Mouse (Mus musculus) midbrain, embryonic 14.5 days (tissue): ENCODE data around the gene Nckipsd. TPM values are rescaled to one million over a fixed set of nuclear protein-coding genes. Genes with fewer than 3 reads are reported as not detected.

ENCODE experiments used
- ATAC-seq: fragments of 200-750 bp; cut with Nextera tagmentation; 2 replicates; pipeline ENCODE4 v1.8.0; 2017; ENCODE audit warnings: moderate number of reproducible peaks, moderate library complexity; ENCODE audit not compliant: low FRiP score, low TSS enrichment
- DNase-seq: peaks from one replicate; pipeline ENCODE4 v3.0.0-alpha.2; 2015
- H3K27ac ChIP-seq: fragments of 300-500 bp; sonication (generic); replicated peaks from 2 replicates; pipeline ENCODE4 v1.5.1; 2014; ENCODE audit warnings: mild to moderate bottlenecking, low read depth, low read length, moderate library complexity
- H3K27me3 ChIP-seq: fragments of 300-500 bp; sonication (generic); 2 replicates; pipeline ENCODE4 v1.6.1; 2014; ENCODE audit warnings: low read length, control low read depth, mixed read lengths; ENCODE audit not compliant: control insufficient read depth, insufficient read depth
- H3K36me3 ChIP-seq: fragments of 300-500 bp; sonication (generic); 2 replicates; pipeline ENCODE4 v1.6.1; 2014; ENCODE audit warnings: low read length, control low read depth; ENCODE audit not compliant: control insufficient read depth, insufficient read depth
- H3K4me1 ChIP-seq: fragments of 300-500 bp; sonication (generic); 2 replicates; pipeline ENCODE4 v1.6.1; 2014; ENCODE audit warnings: mild to moderate bottlenecking, antibody characterized with exemption, low read length, control low read depth; ENCODE audit not compliant: control insufficient read depth, insufficient read depth
- H3K4me2 ChIP-seq: fragments of 300-500 bp; sonication (generic); 2 replicates; pipeline ENCODE4 v1.6.1; 2014; ENCODE audit warnings: mild to moderate bottlenecking, low read length, moderate library complexity
- H3K4me3 ChIP-seq: fragments of 300-500 bp; sonication (generic); replicated peaks from 2 replicates; pipeline ENCODE4 v1.5.1; 2014; ENCODE audit warnings: low read depth, low read length
- H3K9ac ChIP-seq: fragments of 300-500 bp; sonication (generic); replicated peaks from 2 replicates; pipeline ENCODE4 v1.6.1; 2014; ENCODE audit warnings: mild to moderate bottlenecking, low read length, moderate library complexity
- H3K9me3 ChIP-seq: fragments of 300-500 bp; sonication (generic); 2 replicates; pipeline ENCODE4 v1.6.1; 2016; ENCODE audit warnings: low read length, control low read depth, mixed read lengths; ENCODE audit not compliant: control insufficient read depth
- WGBS: fragments of 180-500 bp; shearing (Covaris S2); extraction: QIAGEN DNeasy Blood & Tissue Kit; methylation state at CpG from one replicate; pipeline ENCODE4 v1.1.7; 2014; 5-methylcytosine and 5-hydroxymethylcytosine counted together
- polyA plus RNA-seq: library from polyadenylated mRNA; unstranded; fragments of >200 nt; fragmentation: Nextera tagmentation; extraction: Ambion mirVana; gene quantifications from 2 replicates; pipeline ENCODE4 v1.2.1, GENCODE M21; 2014

Gene Nckipsd
- 24.3 and 27.4 TPM in 2 replicates for polyA plus RNA-seq

GRCm38 (mm10) chr9:108808163-108808665 lies at the start of gene Nckipsd:
Nckipsd (plus strand) TSS chr9:108808368.
- Histone ChIP-seq H3K27ac (peak within 1 kb of the TSS; percentile 72), H3K9me3 (no peaks in the 10 kb centered on the region), H3K4me1 (peaks cover 8% of the 10 kb centered on the region), H3K9ac (peak within 1 kb of the TSS; percentile 88), H3K4me2 (peak within 1 kb of the TSS; percentile 90), H3K36me3 (peaks cover 69% of the 10 kb centered on the region), H3K27me3 (no peaks in the 10 kb centered on the region), H3K4me3 (peak within 1 kb of the TSS; percentile 85)
- WGBS = under 1% methylated on average over 59 of the region's 62 CpGs
- ATAC-seq (peak; percentile 86), DNase-seq (peak; percentile 98)

- Histone ChIP-seq H3K27me3 (no peaks in the 10 kb centered on the region), H3K9ac (no peak overlapping the region), H3K4me2 (no peak overlapping the region), H3K4me1 (no peaks in the 10 kb centered on the region), H3K4me3 (no peak overlapping the region), H3K9me3 (no peaks in the 10 kb centered on the region), H3K36me3 (no peaks in the 10 kb centered on the region), H3K27ac (no peak overlapping the region)
- DNase-seq (no peak), ATAC-seq (no peak)
- 97% methylated on average over 20 of the region's 20 CpGs for WGBS
Observed at GRCm38 (mm10) chr9:108759121-108759520, 49.0 kb upstream of the Nckipsd start.

- H3K9me3 ChIP-seq = no peaks in the 10 kb centered on the region
- no peak overlapping the region for H3K4me2 ChIP-seq
- H3K27ac ChIP-seq = no peak overlapping the region
- H3K36me3 ChIP-seq = no peaks in the 10 kb centered on the region
- 65% methylated on average over 2 of the region's 2 CpGs for WGBS
- H3K27me3 ChIP-seq = no peaks in the 10 kb centered on the region
- H3K4me1 ChIP-seq = no peaks in the 10 kb centered on the region
- H3K9ac ChIP-seq = no peak overlapping the region
- peak; percentile 36 for DNase-seq
- ATAC-seq = no peak
- H3K4me3 ChIP-seq = no peak overlapping the region
Observed at GRCm38 (mm10) chr9:108759805-108760204, 48.4 kb upstream of the Nckipsd start.

GRCm38 (mm10) chr9:108761561-108761960 lies 46.6 kb upstream of the Nckipsd start:
- Histone ChIP-seq H3K4me2 (no peak overlapping the region), H3K4me3 (no peak overlapping the region), H3K27me3 (no peaks in the 10 kb centered on the region), H3K9me3 (no peaks in the 10 kb centered on the region), H3K27ac (no peak overlapping the region), H3K9ac (no peak overlapping the region), H3K36me3 (no peaks in the 10 kb centered on the region), H3K4me1 (no peaks in the 10 kb centered on the region)
- no peak for DNase-seq
- no peak for ATAC-seq

- H3K4me2 ChIP-seq = no peak overlapping the region
- H3K27ac ChIP-seq = no peak overlapping the region
- no peaks in the 10 kb centered on the region for H3K4me1 ChIP-seq
- ATAC-seq = no peak
- no peaks in the 10 kb centered on the region for H3K36me3 ChIP-seq
- H3K9me3 ChIP-seq = no peaks in the 10 kb centered on the region
- no peaks in the 10 kb centered on the region for H3K27me3 ChIP-seq
- no peak for DNase-seq
- H3K4me3 ChIP-seq = no peak overlapping the region
- WGBS = 77% methylated on average over 10 of the region's 10 CpGs
- no peak overlapping the region for H3K9ac ChIP-seq
Observed at GRCm38 (mm10) chr9:108764971-108765370, 43.2 kb upstream of the Nckipsd start.

GRCm38 (mm10) chr9:108776614-108777013 lies 31.6 kb upstream of the Nckipsd start:
- H3K4me2 ChIP-seq = no peak overlapping the region
- no peaks in the 10 kb centered on the region for H3K9me3 ChIP-seq
- DNase-seq (no peak), ATAC-seq (no peak)
- no peak overlapping the region for H3K27ac ChIP-seq
- H3K9ac ChIP-seq = no peak overlapping the region
- no peak overlapping the region for H3K4me3 ChIP-seq
- no peaks in the 10 kb centered on the region for H3K4me1 ChIP-seq
- H3K27me3 ChIP-seq = no peaks in the 10 kb centered on the region
- no peaks in the 10 kb centered on the region for H3K36me3 ChIP-seq
- 89% methylated on average over 4 of the region's 4 CpGs for WGBS

GRCm38 (mm10) chr9:108777276-108777675 lies 30.9 kb upstream of the Nckipsd start:
- ATAC-seq = no peak
- H3K9ac ChIP-seq = no peak overlapping the region
- H3K27me3 ChIP-seq = no peaks in the 10 kb centered on the region
- DNase-seq = no peak
- no peak overlapping the region for H3K4me3 ChIP-seq
- H3K4me1 ChIP-seq = peaks cover 5% of the 10 kb centered on the region
- H3K9me3 ChIP-seq = no peaks in the 10 kb centered on the region
- no peak overlapping the region for H3K27ac ChIP-seq
- 86% methylated on average over 4 of the region's 4 CpGs for WGBS
- H3K4me2 ChIP-seq = no peak overlapping the region
- H3K36me3 ChIP-seq = no peaks in the 10 kb centered on the region

GRCm38 (mm10) chr9:108780959-108781358 lies 27.2 kb upstream of the Nckipsd start:
- H3K27ac ChIP-seq = no peak overlapping the region
- no peaks in the 10 kb centered on the region for H3K36me3 ChIP-seq
- no peak for DNase-seq
- no peak overlapping the region for H3K4me2 ChIP-seq
- no peaks in the 10 kb centered on the region for H3K9me3 ChIP-seq
- peaks cover 21% of the 10 kb centered on the region for H3K4me1 ChIP-seq
- 67% methylated on average over 5 of the region's 5 CpGs for WGBS
- no peak overlapping the region for H3K9ac ChIP-seq
- H3K27me3 ChIP-seq = no peaks in the 10 kb centered on the region
- no peak for ATAC-seq
- no peak overlapping the region for H3K4me3 ChIP-seq

- DNase-seq = no peak
- 74% methylated on average over 4 of the region's 4 CpGs for WGBS
Observed at GRCm38 (mm10) chr9:108781891-108782290, 26.3 kb upstream of the Nckipsd start.

More at GRCm38 (mm10) chr9:108781891-108782290, 26.3 kb upstream of the Nckipsd start:
- Histone ChIP-seq H3K4me2 (no peak overlapping the region; the same call in 1 of the 2 replicates), H3K9me3 (no peaks in the 10 kb centered on the region), H3K27ac (0 out of 2 replicates have a peak overlapping the region, but pooled peaks have one; percentile 97), H3K4me1 (peaks cover 29% of the 10 kb centered on the region), H3K36me3 (no peaks in the 10 kb centered on the region), H3K9ac (no peak overlapping the region), H3K4me3 (no peak overlapping the region), H3K27me3 (no peaks in the 10 kb centered on the region)
- no peak for ATAC-seq
